Mouse (Mus musculus) kidney, adult 11 months (tissue): ENCODE results near the gene Olfr1197.

Experiments used
- DNase-seq: peaks from one replicate; pipeline ENCODE4 v3.0.0; 2022

Olfr1197 gene

GRCm38 (mm10) chr2:88732266-88732665 is at the start of gene Olfr1197:
Gene Olfr1197 (minus strand): TSS chr2:88732366.
- no peak for DNase-seq

- DNase-seq = no peak
Observed at GRCm38 (mm10) chr2:88770388-88770787, 38.2 kb upstream of the Olfr1197 start, which contains the start of gene Olfr1200. Gene Olfr1200 (minus strand): TSS chr2:88770488.

GRCm38 (mm10) chr2:88760369-88760768 is 28.2 kb upstream of the Olfr1197 start, which contains the start of gene Olfr1199:
Gene Olfr1199 (minus strand): TSS chr2:88760469.
- DNase-seq = no peak

GRCm38 (mm10) chr2:88751270-88751669 is 19.1 kb upstream of the Olfr1197 start, which contains the start of gene Olfr1198:
Gene Olfr1198 (minus strand): TSS chr2:88751370.
- no peak for DNase-seq

- no peak for DNase-seq
Observed at GRCm38 (mm10) chr2:88743379-88743778, 11.2 kb upstream of the Olfr1197 start.

- no peak for DNase-seq
Observed at GRCm38 (mm10) chr2:88704497-88704896, 27.7 kb downstream of the Olfr1197 start, which contains the start of gene Olfr1196. Gene Olfr1196 (minus strand): TSS chr2:88704597.

GRCm38 (mm10) chr2:88689087-88689486 is 43.1 kb downstream of the Olfr1197 start, which contains the start of gene Olfr1195:
Gene Olfr1195 (minus strand): TSS chr2:88689187.
- DNase-seq = no peak
